Mouse (Mus musculus) duodenum, adult 2 months (tissue): ENCODE measurements around the gene Exoc3l. TPM values are rescaled to one million over a fixed set of nuclear protein-coding genes. Genes with fewer than 3 reads are reported as not detected.

ENCODE experiments used
- polyA plus RNA-seq: library from polyadenylated mRNA; depleted of rRNA; stranded (reverse); fragments of >200 nt; gene quantifications from 2 replicates; pipeline ENCODE4 v1.2.3, GENCODE M21; 2012; ENCODE audit warnings: low replicate concordance; rRNA removed

Exoc3l gene
- polyA plus RNA-seq, result 3.0 and 3.4 TPM in 2 replicates

DNA sequence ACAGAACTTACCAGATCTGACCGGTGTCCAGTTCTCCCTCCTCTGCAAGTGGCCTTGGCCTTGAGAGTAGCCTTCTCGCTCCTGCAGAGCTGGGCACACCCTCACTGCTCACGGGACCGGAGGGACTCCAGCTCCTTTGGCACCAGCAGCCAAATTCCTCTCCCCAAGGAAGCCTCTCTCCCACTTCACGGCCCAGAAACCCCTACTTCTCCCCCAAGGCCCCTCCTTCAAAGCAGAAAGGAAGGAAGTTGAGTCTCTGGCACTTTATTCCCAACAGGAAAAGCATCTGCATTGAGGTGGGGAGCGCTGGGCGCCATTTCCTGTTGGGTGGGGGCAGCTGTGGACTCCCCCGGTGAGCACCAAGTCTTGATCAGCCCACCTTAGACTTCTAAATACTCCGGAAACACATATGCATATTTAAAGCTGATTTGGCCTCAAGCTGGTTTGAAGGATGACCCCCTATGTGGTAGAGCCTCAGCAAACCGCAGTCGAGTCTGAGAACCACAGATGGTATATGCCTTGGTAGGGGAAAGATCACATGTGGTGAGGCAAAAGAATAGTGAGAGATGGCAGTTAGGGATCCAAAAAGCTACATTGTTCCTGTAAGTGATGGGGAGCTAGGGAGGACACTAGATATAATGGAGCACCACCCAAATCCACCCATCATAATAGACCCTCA is at the start of gene Exoc3l:
Exoc3l (minus strand) TSS at position 207 of the 679 bp plus-strand sequence.

GRCm38 (mm10) chr8:105326141-105326672 is 30.3 kb upstream of the Exoc3l start, which contains the start of the genes Lrrc29 and Tmem208:
Gene Lrrc29, minus strand, starts transcription at chr8:105326278.
Gene Tmem208, plus strand, starts transcription at chr8:105326354.

GRCm38 (mm10) chr8:105305211-105306145 is 9.6 kb upstream of the Exoc3l start, which contains the start of gene Elmo3:
Gene Elmo3, plus strand, starts transcription at chr8:105305601.

GRCm38 (mm10) chr8:105297511-105298192 is 1.8 kb upstream of the Exoc3l start, which contains the start of gene E2f4:
Gene E2f4, plus strand, starts transcription at chr8:105297663.

DNA sequence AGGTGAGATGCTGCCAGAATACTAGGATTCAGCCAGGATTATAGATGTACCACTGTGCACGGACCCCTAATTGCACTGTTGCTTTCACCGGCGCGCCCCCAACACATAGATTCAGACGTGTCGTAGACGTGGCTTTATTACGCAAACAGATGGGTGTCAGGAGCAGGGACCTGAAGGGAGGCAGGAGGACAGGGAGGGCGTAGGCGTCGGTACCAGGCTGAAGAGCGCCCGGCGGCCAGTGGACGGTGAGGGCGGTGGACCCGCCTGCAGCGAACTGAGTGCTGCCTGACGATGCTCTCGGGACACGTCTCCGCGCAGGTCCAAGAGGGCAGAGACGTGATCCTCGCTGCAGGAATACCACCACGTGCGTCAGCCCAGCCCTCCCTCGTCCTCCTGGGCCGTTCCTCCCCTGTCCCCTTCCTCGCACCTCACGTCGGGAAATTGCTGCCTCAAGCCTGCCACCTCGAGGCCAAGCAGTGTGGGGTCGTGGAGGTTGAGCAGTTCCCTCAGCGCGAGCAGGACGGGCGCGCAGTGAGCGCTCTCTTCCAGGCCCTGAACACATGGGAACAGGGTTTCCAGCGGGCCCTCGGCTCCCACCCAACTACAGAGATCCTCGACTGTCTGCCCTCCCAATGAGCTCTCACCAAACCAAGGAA is 6.0 kb downstream of the Exoc3l start, which contains the start of gene 4931428F04Rik:
4931428F04Rik (minus strand) TSS at position 60 of the 656 bp plus-strand sequence.

GRCm38 (mm10) chr8:105275840-105276239 is 20.1 kb downstream of the Exoc3l start, which contains the start of gene Nol3:
Gene Nol3, plus strand, starts transcription at chr8:105276140.

DNA sequence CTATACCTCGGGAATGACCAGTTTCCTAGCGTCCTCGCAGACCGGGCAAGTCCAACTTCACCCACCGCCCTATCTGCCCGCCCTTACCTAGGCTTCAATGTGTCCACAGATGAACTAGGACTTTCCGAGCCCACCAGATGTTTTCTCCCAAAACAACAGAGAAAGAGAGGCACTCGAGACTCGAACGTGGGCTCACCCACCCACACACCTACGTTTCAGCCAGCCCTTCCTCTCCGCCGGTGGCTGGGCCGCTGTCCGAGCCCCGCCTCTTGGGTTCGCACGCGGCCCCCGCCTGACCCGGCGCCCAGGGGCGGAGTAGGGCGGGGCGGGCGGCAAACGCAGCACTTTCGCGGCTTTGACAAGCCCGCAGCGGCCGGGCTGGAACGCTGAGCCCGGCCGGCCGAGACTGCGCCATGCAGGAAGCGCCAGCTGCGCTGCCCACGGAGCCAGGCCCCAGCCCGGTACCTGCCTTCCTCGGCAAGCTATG is 26.4 kb downstream of the Exoc3l start, which contains the start of gene Hsf4:
Hsf4 (plus strand) TSS at position 341 of the 487 bp plus-strand sequence.

DNA sequence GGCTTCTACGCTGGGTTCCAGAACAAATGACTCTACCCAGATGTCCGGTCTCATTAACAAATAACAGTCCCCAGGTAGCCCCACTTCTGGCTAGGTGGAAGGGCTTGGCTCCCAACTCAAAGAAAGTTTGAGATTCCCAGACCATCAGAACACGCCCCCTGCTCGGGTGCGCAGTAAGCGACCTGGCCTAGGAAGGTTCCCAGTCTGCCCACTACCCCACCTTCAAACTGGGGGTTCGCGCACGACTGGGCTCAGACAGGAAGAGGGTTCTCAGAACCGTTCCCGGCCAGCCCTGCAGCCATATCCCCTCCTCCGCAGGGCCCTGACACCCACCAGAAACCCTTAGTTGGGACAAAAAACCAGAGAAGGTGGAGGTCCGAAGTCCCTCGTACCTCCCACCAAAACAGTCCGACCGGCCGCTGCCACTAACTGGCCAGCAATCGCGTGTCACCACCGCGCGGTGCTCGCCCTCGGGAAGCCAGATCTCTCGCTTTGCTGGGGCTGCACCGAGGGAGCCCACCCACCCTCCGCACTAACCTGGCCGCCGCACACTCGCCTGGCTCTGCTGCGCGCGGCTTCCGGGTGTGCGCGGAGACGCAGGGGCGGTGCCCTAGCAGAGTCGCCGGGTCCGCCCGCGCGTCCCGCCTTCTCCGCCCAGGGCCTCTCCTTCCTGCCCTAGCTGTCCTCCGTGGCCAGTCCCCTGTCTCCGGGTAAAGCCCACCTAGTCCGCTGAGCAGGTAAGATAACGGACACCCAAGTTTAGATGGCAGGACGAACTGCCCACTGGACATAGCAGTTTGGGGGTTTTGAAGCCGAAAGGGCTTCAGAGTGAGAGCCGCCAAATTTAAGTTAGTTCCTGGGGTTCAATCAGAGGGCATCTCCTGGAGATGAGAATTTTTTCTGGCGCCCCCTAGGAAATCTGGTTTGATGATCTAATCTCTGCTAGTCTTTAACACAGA is 31.6 kb downstream of the Exoc3l start, which contains the start of the genes Tradd and Fbxl8:
Tradd (minus strand) TSS at position 586 of the 959 bp plus-strand sequence.
Fbxl8 (plus strand) TSS at position 625 of the 959 bp plus-strand sequence.

GRCm38 (mm10) chr8:105254966-105255350 is 40.9 kb downstream of the Exoc3l start, which contains the start of gene B3gnt9:
Gene B3gnt9, minus strand, starts transcription at chr8:105255153.

Other genes with a start within 250 kb of the Exoc3l start
- gene Ces3a, start 247.5 kb downstream of the Exoc3l start, polyA plus RNA-seq, result 0.59 and 1.7 TPM in 2 replicates
- gene Ces3b, start 212.3 kb downstream of the Exoc3l start, polyA plus RNA-seq, result 0.22 TPM in 1 of 2 replicates, not detected in the other
- gene Ces4a, start 164.3 kb downstream of the Exoc3l start, polyA plus RNA-seq, result not detected in 2 replicates
- gene Cbfb, start 125.4 kb downstream of the Exoc3l start, polyA plus RNA-seq, result 2.2 and 2.7 TPM in 2 replicates
- 8.2 and 10.4 TPM in 2 replicates for gene D230025D16Rik, start 71.0 kb downstream of the Exoc3l start, polyA plus RNA-seq
- gene B3gnt9, start 40.9 kb downstream of the Exoc3l start, polyA plus RNA-seq, result 9.6 and 16.2 TPM in 2 replicates
- 62.3 and 127 TPM in 2 replicates for gene Tradd, start 31.5 kb downstream of the Exoc3l start, polyA plus RNA-seq
- 13.1 and 36.2 TPM in 2 replicates for gene Fbxl8, start 31.5 kb downstream of the Exoc3l start, polyA plus RNA-seq
- gene Hsf4, start 26.3 kb downstream of the Exoc3l start, polyA plus RNA-seq, result 1.0 and 1.4 TPM in 2 replicates
- 0.64 and 0.90 TPM in 2 replicates for gene Nol3, start 20.0 kb downstream of the Exoc3l start, polyA plus RNA-seq
- 0.97 and 2.4 TPM in 2 replicates for gene 4931428F04Rik, start 6.2 kb downstream of the Exoc3l start, polyA plus RNA-seq
- gene E2f4, start 1.6 kb upstream of the Exoc3l start, polyA plus RNA-seq, result 107 and 138 TPM in 2 replicates
- 58.7 and 87.7 TPM in 2 replicates for gene Elmo3, start 9.5 kb upstream of the Exoc3l start, polyA plus RNA-seq
- gene Lrrc29, start 30.2 kb upstream of the Exoc3l start, polyA plus RNA-seq, result 6.5 and 8.6 TPM in 2 replicates
- gene Tmem208, start 30.3 kb upstream of the Exoc3l start, polyA plus RNA-seq, result 120 and 146 TPM in 2 replicates
- 18.1 and 20.1 TPM in 2 replicates for gene Fhod1, start 51.9 kb upstream of the Exoc3l start, polyA plus RNA-seq
- 3.2 and 4.5 TPM in 2 replicates for gene Slc9a5, start 52.7 kb upstream of the Exoc3l start, polyA plus RNA-seq
- 0.33 and 0.41 TPM in 2 replicates for gene Plekhg4, start 77.2 kb upstream of the Exoc3l start, polyA plus RNA-seq
- gene Kctd19, start 117.4 kb upstream of the Exoc3l start, polyA plus RNA-seq, result 0.06 TPM in 1 of 2 replicates, not detected in the other
- gene Lrrc36, start 117.5 kb upstream of the Exoc3l start, polyA plus RNA-seq, result 0.22 TPM in 1 of 2 replicates, not detected in the other
- gene Tppp3, start 175.4 kb upstream of the Exoc3l start, polyA plus RNA-seq, result 53.0 and 57.7 TPM in 2 replicates
- 17.9 and 29.4 TPM in 2 replicates for gene Zdhhc1, start 200.8 kb upstream of the Exoc3l start, polyA plus RNA-seq
- 11.0 and 11.1 TPM in 2 replicates for gene Hsd11b2, start 222.7 kb upstream of the Exoc3l start, polyA plus RNA-seq